Mouse (Mus musculus) CH12F3 (cell line): ENCODE data around the gene Dytn.
"Not testable (repeated sequence)": the region's sequence is repeated elsewhere in the genome, so short reads cannot be mapped to it uniquely, and the experiment has no call there.

Experiments used
- in situ Hi-C: fragments of 300-500 bp; cut with MboI; formaldehyde crosslinking; loops from 2 replicates; pipeline ENCODE4 v1.14.3; 2020; ENCODE audit warnings: low sequenced_read_pairs

Gene Dytn

DNA sequence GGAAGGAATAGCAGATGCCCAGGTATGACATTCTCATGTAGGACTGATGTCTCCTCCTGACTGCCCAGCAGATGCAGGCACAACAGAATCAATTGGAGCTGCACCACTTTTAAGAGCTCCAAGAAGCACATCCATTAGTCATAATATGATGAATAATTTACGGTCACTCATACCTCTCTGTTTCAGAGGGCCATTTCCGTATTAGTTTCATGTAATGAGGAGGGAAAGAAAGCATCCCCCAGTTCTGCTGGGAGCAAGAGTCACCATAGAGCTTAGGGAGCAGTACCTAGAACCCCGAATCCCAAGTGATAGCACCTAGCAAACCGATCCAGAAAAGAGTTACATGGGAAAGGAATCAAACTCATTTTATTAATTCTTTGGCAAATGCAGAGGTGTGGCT lies at the start of gene Dytn:
Gene Dytn (minus strand): TSS at position 101 of the 400 bp plus-strand sequence.
- in situ Hi-C loops, result no loop called here

DNA sequence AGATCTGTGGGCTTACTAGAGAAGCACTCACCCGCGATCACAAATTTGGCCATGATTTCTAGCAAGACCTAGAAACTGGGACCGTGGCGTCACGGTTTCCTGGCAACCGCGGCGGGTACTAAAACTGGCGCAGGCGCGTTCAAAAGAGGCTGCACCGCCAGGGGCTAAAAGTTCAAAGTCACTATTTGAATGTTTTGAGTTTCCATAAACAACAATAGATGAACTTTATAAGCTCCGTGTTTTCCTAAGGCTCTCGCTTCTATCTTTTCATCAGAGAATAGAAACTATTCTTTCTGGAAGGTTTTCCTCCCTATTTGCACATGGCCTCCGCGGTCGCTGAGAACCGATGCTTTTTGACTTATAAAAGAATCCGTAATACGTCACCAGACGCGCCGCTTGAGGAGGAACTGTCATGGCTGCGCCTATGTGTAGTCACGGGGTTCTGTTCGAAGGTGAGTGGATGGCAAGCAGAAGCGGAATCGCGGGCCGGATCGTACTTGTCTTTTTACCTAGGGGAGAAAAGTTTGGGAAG lies 43.6 kb upstream of the Dytn start, which contains the start of the genes Mdh1b and Fastkd2:
Gene Mdh1b (minus strand): TSS at position 79 of the 532 bp plus-strand sequence.
Gene Fastkd2 (plus strand): TSS at position 375 of the 532 bp plus-strand sequence.
- in situ Hi-C loops, result no loop called here

DNA sequence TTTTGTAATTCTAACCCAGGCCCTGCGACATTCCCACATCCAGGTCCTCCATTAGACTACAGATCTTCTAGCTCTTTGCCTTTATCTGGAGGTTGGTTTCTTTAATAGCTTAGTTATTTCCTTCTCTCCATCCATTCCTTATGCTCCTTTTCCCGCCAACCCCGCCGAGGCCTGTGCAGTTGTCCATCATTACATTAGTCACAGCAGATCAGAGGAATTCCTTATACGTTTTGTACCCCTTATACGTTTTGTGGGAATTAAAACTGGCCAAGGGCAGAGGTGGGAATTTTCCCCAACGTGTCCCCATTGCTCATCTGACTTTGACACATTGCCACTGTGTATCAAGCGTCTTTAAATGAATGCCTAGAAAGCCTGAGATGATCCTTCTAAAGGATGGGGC lies 43.1 kb upstream of the Dytn start:
- in situ Hi-C loops, result no loop called here

- in situ Hi-C loops, result no loop called here
These were observed 33.4 kb upstream of the Dytn start for GRCm38 (mm10) chr1:63720161-63720560.

DNA sequence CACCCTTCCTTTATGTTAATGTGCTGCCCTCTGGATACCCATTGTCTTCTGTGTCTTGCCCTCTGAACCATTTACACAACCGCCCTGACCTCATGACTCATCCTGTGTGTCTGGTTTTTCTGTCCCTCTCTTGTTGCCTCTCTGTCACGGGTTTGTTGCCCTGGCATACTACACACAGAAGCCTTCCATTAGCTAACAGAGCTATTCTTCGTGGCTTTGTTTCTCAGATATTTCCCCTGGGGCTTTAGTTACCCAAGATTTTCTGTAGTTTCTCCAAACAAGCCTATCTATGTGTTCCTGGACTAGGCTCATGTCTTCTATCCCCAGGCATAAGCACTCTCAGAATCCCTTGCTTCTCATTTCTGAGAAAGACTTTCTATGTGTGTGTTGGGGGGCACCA lies 22.1 kb upstream of the Dytn start:
- in situ Hi-C loops, result no loop called here

DNA sequence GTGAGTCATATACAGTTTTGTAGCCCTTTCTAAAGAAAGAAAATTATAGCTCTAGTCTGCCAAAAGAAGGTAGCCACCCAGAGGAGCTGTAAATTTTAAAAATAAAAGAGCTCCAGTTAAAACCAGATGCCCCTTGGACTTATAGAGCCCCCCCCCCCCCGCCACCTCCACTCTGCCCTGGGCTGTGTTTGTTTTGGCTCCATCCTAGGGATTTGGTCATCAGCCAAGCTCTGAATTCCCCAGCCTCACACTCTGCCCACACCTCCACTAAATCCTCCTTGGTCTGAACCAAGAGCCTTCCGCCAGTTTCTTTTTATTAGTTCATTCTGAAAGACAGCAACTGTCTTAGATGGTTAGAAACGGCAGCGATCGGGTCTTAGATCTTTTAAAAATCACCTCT lies 19.0 kb upstream of the Dytn start:
- in situ Hi-C loops, result no loop called here

- in situ Hi-C loops, result no loop called here
These were observed 10.1 kb upstream of the Dytn start for GRCm38 (mm10) chr1:63696861-63697260.

GRCm38 (mm10) chr1:63675975-63676374 lies 10.8 kb downstream of the Dytn start:
- in situ Hi-C loops, result no loop called here

DNA sequence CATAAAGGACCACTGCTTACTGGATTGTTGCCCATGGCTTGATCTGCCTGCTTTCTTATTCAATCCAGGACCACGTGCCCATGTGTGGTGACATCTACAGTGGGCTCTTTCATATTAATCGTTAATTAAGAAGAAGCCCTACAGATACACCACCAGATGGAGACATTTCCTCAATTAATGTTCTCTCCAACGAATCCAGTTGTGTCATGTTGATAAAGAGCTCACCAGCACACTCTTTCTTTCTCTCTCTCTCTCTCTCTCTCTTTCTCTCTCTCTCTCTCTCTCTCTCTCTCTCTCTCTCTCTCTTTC lies 17.9 kb downstream of the Dytn start:
- in situ Hi-C loops, result loop anchor here (25.0 kb wide), 1 partner anchor 1043 kb away; no protein-coding TSS in a partner anchor

DNA sequence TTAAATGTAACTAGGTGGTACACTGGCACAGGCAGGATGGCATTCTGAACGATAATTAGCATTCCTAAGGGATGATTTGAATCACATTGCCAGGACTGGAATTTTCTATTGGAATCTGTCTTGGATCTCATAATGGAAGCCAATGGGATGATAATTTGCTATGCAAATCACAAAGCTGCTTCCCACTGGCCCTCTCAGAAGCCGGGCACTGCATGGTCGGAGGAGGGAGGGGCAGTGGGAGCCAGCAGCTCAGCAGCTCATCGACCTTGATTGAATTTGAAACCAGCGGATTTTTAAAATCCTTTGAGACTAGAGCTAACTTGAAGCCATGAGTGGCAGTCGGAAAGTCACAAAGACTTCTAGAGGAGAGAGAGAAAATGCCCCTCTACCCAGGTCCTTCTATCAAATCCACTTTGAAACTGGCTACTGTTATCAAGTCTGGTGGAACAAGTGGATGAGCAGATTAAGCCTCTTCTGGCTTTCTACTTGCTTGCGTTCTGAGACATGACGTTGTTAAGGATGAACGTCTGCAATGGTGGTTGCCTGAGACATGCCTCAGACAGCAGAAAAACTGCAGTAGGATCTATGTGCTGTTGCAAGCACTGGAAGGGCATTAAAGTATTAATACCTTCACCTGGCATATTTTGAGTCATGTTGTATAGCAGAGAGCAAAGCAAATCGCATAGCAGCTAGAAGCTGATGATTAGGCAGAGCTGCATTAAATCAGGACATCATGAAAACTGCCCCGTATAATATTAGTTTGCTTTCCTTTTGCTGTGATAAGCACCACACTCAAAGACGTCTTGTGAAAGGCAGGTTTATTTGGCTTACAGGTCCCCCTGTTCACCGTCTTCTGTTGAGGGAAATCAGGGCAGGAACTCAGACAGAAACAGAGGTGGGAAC lies 18.5 kb downstream of the Dytn start:
- in situ Hi-C loops, result loop anchor here (25.0 kb wide), 1 partner anchor 1044 kb away; no protein-coding TSS in a partner anchor

DNA sequence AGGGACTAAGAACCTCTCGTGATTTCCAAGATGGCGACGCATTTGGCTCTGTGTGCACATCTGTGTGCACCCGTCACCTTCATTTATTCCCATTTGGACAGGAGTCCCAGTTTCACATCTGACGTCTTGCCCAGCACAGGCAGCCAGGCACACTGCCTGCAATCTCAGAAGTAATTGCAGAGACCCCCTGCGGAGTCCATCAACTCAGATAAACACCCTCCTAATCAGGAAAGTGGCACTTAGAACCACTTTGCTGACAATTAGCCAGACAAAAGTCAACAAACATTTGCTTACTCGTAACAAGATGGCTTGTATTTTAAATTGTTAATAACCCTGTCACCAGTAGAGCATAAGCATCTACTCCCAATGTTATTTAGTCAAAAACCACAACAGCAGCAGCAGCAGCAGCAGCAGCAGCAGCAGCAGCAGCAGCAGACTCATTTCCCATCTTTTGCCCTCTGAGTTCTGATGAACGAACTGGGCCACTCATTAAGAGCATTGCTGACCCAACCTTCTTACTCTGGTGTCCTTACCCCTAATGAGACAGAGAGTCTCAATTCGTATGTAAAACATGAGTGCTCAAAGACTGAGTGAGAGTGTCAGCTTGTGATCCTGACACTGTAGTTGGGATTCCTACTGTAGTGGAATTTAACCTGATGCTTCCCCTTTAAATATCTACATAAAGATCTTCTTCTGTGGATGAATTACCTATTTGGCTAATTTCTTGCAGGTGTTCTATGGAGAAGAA lies 19.4 kb downstream of the Dytn start:
- in situ Hi-C loops, result loop anchor here (25.0 kb wide), 1 partner anchor 1045 kb away; no protein-coding TSS in a partner anchor

GRCm38 (mm10) chr1:63666089-63666488 lies 20.6 kb downstream of the Dytn start:
- in situ Hi-C loops, result loop anchor here (25.0 kb wide), 1 partner anchor 1046 kb away; no protein-coding TSS in a partner anchor

DNA sequence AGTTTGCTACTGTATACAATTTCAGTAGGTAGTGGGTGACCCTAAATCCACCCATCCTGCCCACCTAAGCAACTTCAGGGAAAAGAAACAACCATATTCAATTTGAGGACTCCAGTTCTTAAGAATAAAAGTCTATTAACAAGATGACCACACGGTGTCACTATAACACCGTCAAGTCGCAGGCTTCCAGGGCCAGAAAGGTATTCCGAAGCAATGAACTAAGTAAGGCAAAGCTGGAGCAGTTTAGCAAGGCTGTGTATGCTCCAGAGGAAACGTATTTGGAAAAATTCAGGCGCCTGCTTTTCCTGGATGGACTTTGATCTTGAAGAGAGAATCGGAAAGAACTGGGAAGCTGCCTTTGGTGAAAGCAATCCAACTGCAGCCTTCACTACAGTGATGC lies 27.1 kb downstream of the Dytn start:
- in situ Hi-C loops, result loop anchor here (10.0 to 25.0 kb wide), 2 partner anchors 785 to 1053 kb away; no protein-coding TSS in a partner anchor

GRCm38 (mm10) chr1:63658016-63658415 lies 28.7 kb downstream of the Dytn start:
- in situ Hi-C loops, result loop anchor here (10.0 to 25.0 kb wide), 2 partner anchors 787 to 1054 kb away; no protein-coding TSS in a partner anchor

DNA sequence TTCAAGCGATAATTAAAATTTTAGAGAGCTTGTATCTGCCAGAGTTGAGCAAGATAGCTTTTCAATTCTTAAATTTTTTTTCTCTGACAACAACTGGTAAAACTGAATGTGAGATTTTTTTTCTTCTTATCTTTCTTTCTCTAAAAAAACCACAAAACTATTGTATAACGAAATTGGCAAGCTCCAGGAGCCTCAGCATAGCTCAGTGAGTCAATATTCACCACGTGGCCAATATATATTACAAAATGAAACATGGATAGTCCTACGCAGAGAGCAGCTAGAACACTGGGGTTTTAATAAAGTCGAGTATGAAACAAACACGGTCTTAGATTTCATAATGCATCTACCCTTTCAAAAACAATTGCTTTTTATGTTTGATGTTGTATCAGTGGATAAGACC lies 46.8 kb downstream of the Dytn start:
- in situ Hi-C loops, result no loop called here

GRCm38 (mm10) chr1:63630390-63630789 lies 56.3 kb downstream of the Dytn start:
- in situ Hi-C loops, result not testable (repeated sequence)

- in situ Hi-C loops, result no loop called here
These were observed 58.5 kb downstream of the Dytn start for GRCm38 (mm10) chr1:63628211-63628610.

DNA sequence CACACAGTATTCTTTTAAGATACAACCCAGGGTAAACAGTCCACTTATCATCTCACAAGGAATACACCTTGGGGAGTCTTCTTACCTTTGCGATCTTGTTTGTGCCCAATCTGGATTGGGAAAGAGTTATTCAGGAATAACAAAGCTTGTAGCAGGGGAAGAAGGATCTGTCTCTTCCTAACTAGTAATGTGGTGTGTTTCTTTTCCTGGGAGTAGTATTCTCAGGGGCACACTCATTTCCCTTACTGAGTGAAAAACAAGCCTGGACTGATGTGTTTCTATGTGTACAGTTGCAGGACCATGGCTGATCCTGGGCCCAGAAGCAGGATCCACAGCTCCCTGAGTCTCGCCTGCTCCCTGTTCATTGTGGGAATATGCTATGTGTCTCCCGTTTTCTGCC lies 71.1 kb downstream of the Dytn start, which contains the start of gene Gm39653:
Gene Gm39653 (plus strand): TSS at position 301 of the 400 bp plus-strand sequence.
- in situ Hi-C loops, result no loop called here

DNA sequence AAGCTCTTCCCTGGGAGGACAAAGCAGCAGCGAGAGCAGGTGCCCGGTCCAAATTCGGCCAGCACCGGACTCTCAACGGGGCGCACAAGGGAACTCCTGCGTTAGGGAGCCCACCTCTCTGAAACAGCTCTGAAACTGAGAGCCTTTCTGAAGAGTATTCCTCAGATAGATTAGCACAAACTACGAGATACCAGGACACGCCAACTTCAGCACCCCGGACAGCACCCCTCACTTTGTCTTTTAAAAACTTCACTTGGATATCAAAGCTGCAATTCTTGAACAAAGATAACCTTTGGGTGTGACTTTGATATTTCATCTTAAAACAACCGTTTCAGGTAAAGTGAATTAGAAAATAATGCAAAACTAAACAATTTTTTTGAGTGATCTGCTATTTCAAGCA lies 72.1 kb downstream of the Dytn start:
- in situ Hi-C loops, result no loop called here

GRCm38 (mm10) chr1:63609613-63610012 lies 77.1 kb downstream of the Dytn start:
- in situ Hi-C loops, result no loop called here

- in situ Hi-C loops, result no loop called here
These were observed 82.7 kb downstream of the Dytn start for GRCm38 (mm10) chr1:63603870-63604500.
